Mouse (Mus musculus): ENCODE measurements around the gene Rai14. TPM values are rescaled to one million over a fixed set of nuclear protein-coding genes. Genes with fewer than 3 reads are reported as not detected.
A peak's percentile ranks its signal among the peaks of the same experiment; 100 is the strongest.

Gene Rai14
- 27.4 TPM for polyA plus RNA-seq (2012; fragmentation: generic; extraction: Trizol)

- Histone ChIP-seq H3ac (ENCODE audit: control insufficient read depth, insufficient read length) (peak within 1 kb of the TSS; percentile 74), H3K4me3 (peak within 1 kb of the TSS; percentile 91), H3K36me3 (ENCODE audit: control insufficient read depth, insufficient read depth) (peaks cover 6% of the 10 kb centered on the region), H3K27me3 (ENCODE audit: control insufficient read depth, insufficient read depth, insufficient read length) (no peaks in the 10 kb centered on the region), H3K4me2 (ENCODE audit: low read depth) (peak within 1 kb of the TSS; percentile 87), H3K79me2 (ENCODE audit: control insufficient read depth, insufficient read depth) (peaks cover 44% of the 10 kb centered on the region)
- peak; percentile 58 for TF ChIP-seq USF1 (IDR thresholded peaks at IDR 0.05; ENCODE audit: low read depth)
- TF ChIP-seq POLR2AphosphoS2 (IDR thresholded peaks at IDR 0.05; ENCODE audit: insufficient read length, low read depth): no peak
- peak in 1 of 3 experiments; percentile 4 for TF ChIP-seq MYOD1 (IDR thresholded peaks at IDR 0.05; ENCODE audit: control insufficient read depth in 1 of 3, insufficient read length in 2 of 3, low read depth in 2 of 3)
- no peak for TF ChIP-seq REST (IDR thresholded peaks at IDR 0.05; ENCODE audit: insufficient read depth, insufficient read length)
- peak; percentile 43 for TF ChIP-seq POLR2A (IDR thresholded peaks at IDR 0.05; ENCODE audit: insufficient read length, low read depth)
These were observed at the start of gene Rai14 for GRCm38 (mm10) chr15:10714409-10715138. Gene Rai14, minus strand, starts transcription at chr15:10714624.

DNA sequence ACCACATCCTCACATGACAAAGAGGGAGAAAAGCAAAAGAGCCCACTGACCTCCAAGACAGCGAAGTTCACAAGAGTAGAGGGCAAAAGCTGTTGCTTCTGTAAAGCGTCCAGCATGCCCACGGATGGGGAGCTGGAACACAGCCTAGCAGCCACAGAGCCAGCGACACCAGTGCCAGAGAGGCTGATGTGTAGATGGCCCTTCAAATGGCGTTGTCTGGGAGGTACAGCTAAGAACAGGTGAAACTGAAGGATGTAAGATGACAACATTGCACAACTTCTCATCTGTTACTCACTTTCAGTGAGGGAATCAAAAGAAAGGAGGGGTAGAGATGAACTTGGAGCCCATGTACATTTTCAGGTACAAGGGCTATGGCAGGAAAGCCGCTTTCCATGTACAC lies 47.0 kb upstream of the Rai14 start:
- no peak overlapping the region for H3K4me2 ChIP-seq (ENCODE audit: low read depth)
- no peak overlapping the region for H3ac ChIP-seq (ENCODE audit: control insufficient read depth, insufficient read length)
- H3K4me3 ChIP-seq: no peak overlapping the region
- no peak for TF ChIP-seq POLR2A (IDR thresholded peaks at IDR 0.05; ENCODE audit: insufficient read length, low read depth)
- no peak for TF ChIP-seq CEBPB (IDR thresholded peaks at IDR 0.05; ENCODE audit: insufficient read depth, poor library complexity, severe bottlenecking)
- TF ChIP-seq SRF (IDR thresholded peaks at IDR 0.05; ENCODE audit: control insufficient read depth, insufficient read length, low read depth): no peak
- TF ChIP-seq MYOG (IDR thresholded peaks at IDR 0.05; ENCODE audit: control insufficient read depth in 1 of 3, insufficient read depth in 1 of 3, insufficient read length in 2 of 3, low read depth in 2 of 3): no peak
- no peak for TF ChIP-seq POLR2AphosphoS2 (IDR thresholded peaks at IDR 0.05; ENCODE audit: insufficient read length, low read depth)
- H3K27me3 ChIP-seq (ENCODE audit: control insufficient read depth, insufficient read depth, insufficient read length): no peaks in the 10 kb centered on the region
- no peaks in the 10 kb centered on the region for H3K79me2 ChIP-seq (ENCODE audit: control insufficient read depth, insufficient read depth)
- no peaks in the 10 kb centered on the region for H3K36me3 ChIP-seq (ENCODE audit: control insufficient read depth, insufficient read depth)

- no peaks in the 10 kb centered on the region for H3K79me2 ChIP-seq (ENCODE audit: control insufficient read depth, insufficient read depth)
- TF ChIP-seq CEBPB (IDR thresholded peaks at IDR 0.05; ENCODE audit: insufficient read depth, poor library complexity, severe bottlenecking): peak; percentile 72
- no peak for TF ChIP-seq POLR2A (IDR thresholded peaks at IDR 0.05; ENCODE audit: insufficient read length, low read depth)
- TF ChIP-seq USF1 (IDR thresholded peaks at IDR 0.05; ENCODE audit: low read depth): peak; percentile 42
These were observed 45.6 kb upstream of the Rai14 start for GRCm38 (mm10) chr15:10760006-10760405.

DNA sequence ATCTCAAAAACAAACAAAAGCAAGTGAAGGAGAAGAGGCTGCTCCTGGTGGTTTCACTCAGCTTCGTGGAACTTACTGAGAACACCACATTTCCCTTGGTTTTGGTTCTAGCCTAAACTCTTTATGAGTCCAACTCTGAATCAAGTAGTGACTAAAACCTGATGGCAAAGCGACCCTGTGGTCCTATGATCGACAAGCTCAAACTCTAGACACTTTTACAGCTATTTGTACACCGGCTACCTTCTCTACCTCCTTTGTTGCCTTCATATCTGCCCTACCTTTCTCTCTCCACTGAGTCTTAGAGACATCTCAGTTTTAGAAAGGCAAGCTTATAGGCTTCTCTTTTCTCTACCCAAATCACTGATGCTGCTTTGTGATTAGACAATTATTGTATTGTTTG lies 45.0 kb upstream of the Rai14 start:
- H3K36me3 ChIP-seq (ENCODE audit: control insufficient read depth, insufficient read depth): no peaks in the 10 kb centered on the region
- H3K79me2 ChIP-seq (ENCODE audit: control insufficient read depth, insufficient read depth): no peaks in the 10 kb centered on the region
- TF ChIP-seq TCF12 (IDR thresholded peaks at IDR 0.05; ENCODE audit: insufficient read depth, poor library complexity, severe bottlenecking) (no peak), SRF (IDR thresholded peaks at IDR 0.05; ENCODE audit: control insufficient read depth, insufficient read length, low read depth) (no peak), POLR2AphosphoS2 (IDR thresholded peaks at IDR 0.05; ENCODE audit: insufficient read length, low read depth) (no peak), MYOD1 (IDR thresholded peaks at IDR 0.05; ENCODE audit: control insufficient read depth in 1 of 3, insufficient read length in 2 of 3, low read depth in 2 of 3) (no peak), TCF3 (IDR thresholded peaks at IDR 0.05; ENCODE audit: insufficient read length, low read depth) (no peak), MAX (IDR thresholded peaks at IDR 0.05; ENCODE audit: low read depth) (no peak), POLR2A (IDR thresholded peaks at IDR 0.05; ENCODE audit: insufficient read length, low read depth) (no peak), E2F4 (IDR thresholded peaks at IDR 0.05; ENCODE audit: insufficient read depth) (no peak), CEBPB (IDR thresholded peaks at IDR 0.05; ENCODE audit: insufficient read depth, poor library complexity, severe bottlenecking) (no peak), REST (IDR thresholded peaks at IDR 0.05; ENCODE audit: insufficient read depth, insufficient read length) (no peak), USF1 (IDR thresholded peaks at IDR 0.05; ENCODE audit: low read depth) (no peak), MYOG (IDR thresholded peaks at IDR 0.05; ENCODE audit: control insufficient read depth in 1 of 3, insufficient read depth in 1 of 3, insufficient read length in 2 of 3, low read depth in 2 of 3) (no peak)
- H3K27me3 ChIP-seq (ENCODE audit: control insufficient read depth, insufficient read depth, insufficient read length): no peaks in the 10 kb centered on the region
- H3K4me3 ChIP-seq: no peak overlapping the region
- H3ac ChIP-seq (ENCODE audit: control insufficient read depth, insufficient read length): no peak overlapping the region
- H3K4me2 ChIP-seq (ENCODE audit: low read depth): peak overlapping the region; percentile 82

More at GRCm38 (mm10) chr15:10760006-10760405, 45.6 kb upstream of the Rai14 start:
- H3ac ChIP-seq (ENCODE audit: control insufficient read depth, insufficient read length): no peak overlapping the region
- H3K4me3 ChIP-seq: no peak overlapping the region
- H3K27me3 ChIP-seq (ENCODE audit: control insufficient read depth, insufficient read depth, insufficient read length): no peaks in the 10 kb centered on the region
- H3K4me2 ChIP-seq (ENCODE audit: low read depth): peak overlapping the region; percentile 82
- no peaks in the 10 kb centered on the region for H3K36me3 ChIP-seq (ENCODE audit: control insufficient read depth, insufficient read depth)

- Histone ChIP-seq H3K4me2 (ENCODE audit: low read depth) (peak overlapping the region; percentile 82), H3K27me3 (ENCODE audit: control insufficient read depth, insufficient read depth, insufficient read length) (no peaks in the 10 kb centered on the region), H3ac (ENCODE audit: control insufficient read depth, insufficient read length) (no peak overlapping the region), H3K36me3 (ENCODE audit: control insufficient read depth, insufficient read depth) (no peaks in the 10 kb centered on the region), H3K4me3 (no peak overlapping the region), H3K79me2 (ENCODE audit: control insufficient read depth, insufficient read depth) (no peaks in the 10 kb centered on the region)
- TF ChIP-seq TCF12 (IDR thresholded peaks at IDR 0.05; ENCODE audit: insufficient read depth, poor library complexity, severe bottlenecking): no peak
- peak; percentile 14 for TF ChIP-seq USF1 (IDR thresholded peaks at IDR 0.05; ENCODE audit: low read depth)
These were observed 44.4 kb upstream of the Rai14 start for GRCm38 (mm10) chr15:10758808-10759207.
